Mouse (Mus musculus) stomach, embryonic 15.5 days (tissue): Measurements from ENCODE around the gene Filip1l. TPM values are rescaled to one million over a fixed set of nuclear protein-coding genes. Genes with fewer than 3 reads are reported as not detected.
A peak's percentile ranks its signal among the peaks of the same experiment; 100 is the strongest.

Source experiments
- ATAC-seq: fragments of 200-750 bp; cut with Nextera tagmentation; 2 replicates; pipeline ENCODE4 v1.8.0; 2017; ENCODE audit warnings: low read depth, moderate number of reproducible peaks, moderate TSS enrichment; ENCODE audit not compliant: insufficient read depth, low FRiP score
- H3K27ac ChIP-seq: fragments of 300-500 bp; sonication (generic); 2 replicates; pipeline ENCODE4 v1.5.1; 2015; ENCODE audit warnings: mild to moderate bottlenecking, inconsistent platforms
- H3K27me3 ChIP-seq: fragments of 300-500 bp; sonication (generic); replicated peaks from 2 replicates; pipeline ENCODE4 v1.6.1; 2015; ENCODE audit warnings: inconsistent platforms
- H3K36me3 ChIP-seq: fragments of 300-500 bp; sonication (generic); 2 replicates; pipeline ENCODE4 v1.6.1; 2015; ENCODE audit warnings: inconsistent platforms
- H3K4me1 ChIP-seq: fragments of 300-500 bp; sonication (generic); 2 replicates; pipeline ENCODE4 v1.6.1; 2015; ENCODE audit warnings: inconsistent platforms
- H3K4me2 ChIP-seq: fragments of 300-500 bp; sonication (generic); 2 replicates; pipeline ENCODE4 v1.6.1; 2015; ENCODE audit warnings: mild to moderate bottlenecking, inconsistent platforms
- H3K4me3 ChIP-seq: fragments of 300-500 bp; sonication (generic); replicated peaks from 2 replicates; pipeline ENCODE4 v1.5.1; 2015; ENCODE audit warnings: inconsistent platforms
- H3K9ac ChIP-seq: fragments of 300-500 bp; sonication (generic); 2 replicates; pipeline ENCODE4 v1.6.1; 2015; ENCODE audit warnings: inconsistent platforms
- H3K9me3 ChIP-seq: fragments of 300-500 bp; sonication (generic); 2 replicates; pipeline ENCODE4 v1.6.1; 2016; ENCODE audit warnings: inconsistent platforms
- WGBS: fragments of 180-500 bp; shearing (Covaris S2); methylation state at CpG from one replicate; pipeline ENCODE4 v1.1.7; 2015; 5-methylcytosine and 5-hydroxymethylcytosine counted together
- polyA plus RNA-seq: library from polyadenylated mRNA; unstranded; fragments of >200 nt; fragmentation: Nextera tagmentation; extraction: Ambion mirVana; gene quantifications from 2 replicates; pipeline ENCODE4 v1.2.1, GENCODE M21; 2015

The Filip1l gene
- polyA plus RNA-seq, 1 experiment from 2014 or later = 42.1 TPM

DNA sequence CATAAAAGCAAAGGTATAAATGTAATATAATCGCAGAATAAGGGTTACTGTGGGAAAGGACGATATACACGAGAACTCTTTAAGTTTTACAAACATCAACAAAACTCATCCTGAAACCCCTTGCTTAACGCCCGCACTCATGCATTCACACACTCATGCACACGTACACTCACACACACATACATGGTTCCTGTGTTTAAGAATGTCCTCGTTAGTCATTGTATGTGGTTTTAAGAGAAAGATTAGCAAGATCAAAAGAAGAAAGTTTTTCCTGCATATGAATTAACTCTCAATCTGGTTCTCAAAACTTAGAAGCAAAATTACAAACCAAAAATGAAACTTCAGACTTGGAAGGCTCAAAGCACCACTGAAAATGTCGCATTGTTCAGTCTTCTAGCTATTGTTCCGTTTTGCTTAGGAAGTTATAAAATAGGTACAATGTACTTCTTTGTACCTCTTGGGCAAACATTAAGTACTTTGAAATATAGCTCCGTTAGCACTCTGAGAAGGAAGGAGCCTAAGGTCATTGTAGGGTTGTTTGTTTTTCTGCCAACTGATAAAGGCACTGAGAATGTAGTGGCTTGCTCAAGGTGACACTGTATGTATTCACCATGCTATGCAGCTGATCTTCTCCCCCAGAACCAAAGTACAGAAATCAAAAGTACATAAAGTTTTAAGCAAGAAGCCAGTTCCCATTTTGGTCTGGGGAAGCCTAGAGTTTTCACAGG is 142.7 kb downstream of the Filip1l start:
- H3K4me2 ChIP-seq = no peak overlapping the region
- no peaks in the 10 kb centered on the region for H3K9me3 ChIP-seq
- H3K4me3 ChIP-seq = no peak overlapping the region
- peak overlapping the region; percentile 57; the same call in 1 of the 2 replicates for H3K27ac ChIP-seq
- ATAC-seq = peak; percentile 89
- H3K36me3 ChIP-seq = no peaks in the 10 kb centered on the region
- H3K27me3 ChIP-seq = no peaks in the 10 kb centered on the region
- H3K9ac ChIP-seq = no peak overlapping the region
- 70% methylated on average over 10 of the region's 10 CpGs for WGBS
- peaks cover 5% of the 10 kb centered on the region; the same call in 1 of the 2 replicates for H3K4me1 ChIP-seq

DNA sequence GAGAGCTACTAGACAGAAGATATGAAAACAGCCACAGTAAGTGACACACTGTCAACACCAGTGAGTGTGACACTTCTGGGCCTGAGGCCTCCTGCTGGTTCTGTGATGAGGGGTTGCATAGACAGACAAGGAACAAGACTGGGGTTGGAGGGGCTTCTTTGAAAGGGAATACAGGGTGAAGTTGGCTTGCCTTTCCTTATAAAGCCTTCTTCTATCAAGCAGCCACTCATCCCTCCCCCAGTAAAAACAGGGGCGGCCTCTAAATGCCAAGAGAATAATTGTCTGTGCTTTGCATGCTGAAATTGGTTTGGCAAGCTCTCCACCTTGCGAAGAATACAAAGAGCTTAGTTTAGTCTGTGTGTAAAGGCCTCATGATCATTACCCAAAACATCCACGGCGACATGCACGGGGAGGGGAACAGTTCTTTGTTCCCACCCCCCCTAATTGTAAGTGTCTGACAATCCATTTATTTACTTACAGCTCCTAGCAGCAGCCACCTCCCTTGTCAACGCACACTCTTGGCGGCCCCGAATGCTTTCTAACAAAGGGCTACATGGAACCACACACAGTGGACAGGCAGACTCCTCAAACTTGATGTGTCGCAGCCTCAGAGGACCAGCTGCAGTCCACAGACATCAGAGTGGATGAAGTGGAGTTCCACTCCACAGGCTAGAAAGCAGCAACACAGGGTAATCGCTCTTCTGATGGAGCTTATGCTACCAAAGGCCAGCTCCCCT is 143.7 kb downstream of the Filip1l start:
- Histone ChIP-seq H3K27me3 (no peaks in the 10 kb centered on the region), H3K9ac (no peak overlapping the region), H3K36me3 (no peaks in the 10 kb centered on the region), H3K9me3 (no peaks in the 10 kb centered on the region), H3K4me2 (no peak overlapping the region), H3K27ac (0 out of 2 replicates have a peak overlapping the region, but pooled peaks have one; percentile 57), H3K4me1 (peaks cover 5% of the 10 kb centered on the region; the same call in 1 of the 2 replicates), H3K4me3 (no peak overlapping the region)
- 0 out of 2 replicates have a peak, but pooled peaks have one; percentile 34 for ATAC-seq
- WGBS = 58% methylated on average over 10 of the region's 10 CpGs

DNA sequence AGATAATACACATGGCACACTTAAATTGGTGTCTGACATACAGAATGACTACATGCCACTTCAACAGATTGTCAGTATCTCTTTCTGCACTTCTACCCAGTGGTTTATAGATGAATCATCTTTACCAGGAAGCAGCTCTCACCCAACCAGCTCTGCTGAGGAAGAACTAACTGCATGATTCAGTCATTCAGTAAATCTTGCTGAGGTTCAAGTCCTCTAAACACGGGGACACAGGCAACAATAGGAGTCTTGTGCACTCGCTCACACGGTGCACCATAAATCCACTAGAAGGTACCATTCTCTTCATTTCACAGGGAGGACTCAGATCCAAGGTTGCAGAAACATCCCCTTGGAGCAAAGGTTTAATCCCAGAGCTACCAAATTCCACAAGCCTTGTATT is 148.0 kb downstream of the Filip1l start:
- no peak for ATAC-seq
- no peaks in the 10 kb centered on the region for H3K36me3 ChIP-seq
- no peaks in the 10 kb centered on the region for H3K9me3 ChIP-seq
- no peak overlapping the region for H3K4me2 ChIP-seq
- no peak overlapping the region for H3K27ac ChIP-seq
- H3K27me3 ChIP-seq = no peaks in the 10 kb centered on the region
- WGBS = 65% methylated on average over 3 of the region's 3 CpGs
- H3K9ac ChIP-seq = no peak overlapping the region
- no peak overlapping the region for H3K4me3 ChIP-seq
- peaks cover 5% of the 10 kb centered on the region; the same call in 1 of the 2 replicates for H3K4me1 ChIP-seq

DNA sequence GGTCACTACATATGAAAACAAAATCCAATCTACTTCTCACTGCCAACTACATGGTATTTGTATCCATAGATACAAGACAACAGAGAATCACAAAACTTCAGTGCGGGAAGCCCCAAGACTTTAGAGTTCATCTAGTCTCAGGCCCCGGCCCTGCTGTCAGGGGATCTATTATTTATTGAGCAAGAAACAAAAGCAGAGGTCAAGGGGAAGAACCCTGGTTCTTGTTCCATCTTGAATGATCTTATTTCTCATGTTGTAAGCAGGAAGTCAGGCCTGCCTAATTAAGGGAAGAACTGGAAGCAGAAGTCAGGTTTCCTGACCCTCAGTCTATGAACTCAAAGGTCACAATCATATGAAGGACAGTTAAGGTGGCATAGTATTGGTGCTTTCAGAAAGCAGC is 149.3 kb downstream of the Filip1l start:
- no peak for ATAC-seq
- Histone ChIP-seq H3K36me3 (no peaks in the 10 kb centered on the region), H3K27ac (no peak overlapping the region), H3K4me1 (no peaks in the 10 kb centered on the region; the same call in 1 of the 2 replicates), H3K27me3 (no peaks in the 10 kb centered on the region), H3K9ac (no peak overlapping the region), H3K9me3 (no peaks in the 10 kb centered on the region), H3K4me3 (no peak overlapping the region), H3K4me2 (no peak overlapping the region)
- WGBS = 57% methylated on average over 2 of the region's 2 CpGs

DNA sequence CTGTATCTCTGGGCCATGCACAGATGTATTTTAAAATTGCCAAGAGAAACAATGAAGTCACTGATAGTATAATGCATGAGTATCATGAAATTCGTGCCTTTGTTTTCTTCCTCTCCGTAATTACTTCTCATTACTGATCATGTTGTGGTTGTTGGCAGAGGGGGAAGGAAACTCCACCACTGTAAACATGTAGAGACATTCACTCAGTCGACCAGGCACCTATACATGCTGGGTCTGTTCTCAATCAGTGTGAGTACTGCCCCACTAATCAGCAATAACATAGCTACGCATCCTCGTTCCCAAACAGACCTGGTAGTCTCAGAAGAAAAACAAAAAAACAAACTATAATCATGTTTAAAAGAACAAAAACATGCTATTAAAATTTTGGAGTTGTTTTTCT is 149.9 kb downstream of the Filip1l start:
- Histone ChIP-seq H3K4me3 (no peak overlapping the region), H3K27ac (no peak overlapping the region), H3K9ac (no peak overlapping the region), H3K9me3 (no peaks in the 10 kb centered on the region), H3K36me3 (no peaks in the 10 kb centered on the region), H3K4me1 (no peaks in the 10 kb centered on the region; the same call in 1 of the 2 replicates), H3K4me2 (no peak overlapping the region), H3K27me3 (no peaks in the 10 kb centered on the region)
- WGBS = 67% methylated on average over 5 of the region's 5 CpGs
- ATAC-seq = no peak

DNA sequence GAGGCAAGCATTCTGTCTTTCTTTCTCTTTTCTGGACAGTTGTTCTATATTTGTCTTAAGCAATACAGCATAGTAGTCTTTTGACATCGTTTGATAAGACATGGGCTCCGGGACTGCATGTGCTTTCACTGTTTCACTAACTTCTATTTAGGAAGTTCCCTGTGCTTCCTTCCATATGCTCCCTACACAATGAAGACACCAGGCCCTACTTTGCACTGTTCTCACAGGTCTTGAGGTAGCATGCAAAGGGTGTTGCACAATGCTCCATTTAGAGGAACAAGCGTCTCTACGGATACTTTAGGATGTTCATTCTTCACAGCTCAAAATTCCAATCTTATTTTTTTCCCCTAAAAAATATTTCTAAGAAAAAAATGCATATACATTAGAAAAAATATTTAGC is 151.8 kb downstream of the Filip1l start:
- Histone ChIP-seq H3K27ac (no peak overlapping the region), H3K4me1 (no peaks in the 10 kb centered on the region; the same call in 1 of the 2 replicates), H3K4me3 (no peak overlapping the region), H3K36me3 (no peaks in the 10 kb centered on the region), H3K4me2 (no peak overlapping the region), H3K27me3 (no peaks in the 10 kb centered on the region), H3K9ac (no peak overlapping the region), H3K9me3 (no peaks in the 10 kb centered on the region)
- ATAC-seq = no peak
- WGBS = 74% methylated on average over 4 of the region's 4 CpGs

DNA sequence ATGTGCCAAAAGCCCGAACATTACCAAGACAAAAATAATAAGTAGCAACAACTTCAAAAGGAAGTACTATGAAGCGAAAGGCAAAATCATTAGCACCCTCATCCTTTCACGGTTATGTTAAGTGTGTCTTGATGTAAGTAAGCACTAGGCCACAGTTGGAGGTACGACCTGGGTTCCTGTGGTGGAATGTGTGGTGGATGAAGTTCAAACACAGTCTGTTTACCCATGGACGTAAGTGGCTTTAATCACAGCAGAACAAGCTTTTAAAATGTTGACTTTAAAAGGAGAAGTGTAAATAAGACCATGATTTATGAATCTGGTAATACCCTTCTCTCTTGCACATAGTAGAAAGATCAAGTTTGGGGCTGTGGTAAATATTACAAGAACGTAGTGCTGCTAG is 153.2 kb downstream of the Filip1l start:
- Histone ChIP-seq H3K4me3 (no peak overlapping the region), H3K36me3 (no peaks in the 10 kb centered on the region), H3K9ac (no peak overlapping the region), H3K27ac (peak overlapping the region; percentile 45; the same call in 1 of the 2 replicates), H3K9me3 (no peaks in the 10 kb centered on the region), H3K4me1 (no peaks in the 10 kb centered on the region; the same call in 1 of the 2 replicates), H3K27me3 (no peaks in the 10 kb centered on the region), H3K4me2 (no peak overlapping the region)
- WGBS = 31% methylated on average over 6 of the region's 6 CpGs
- ATAC-seq = peak; percentile 84

DNA sequence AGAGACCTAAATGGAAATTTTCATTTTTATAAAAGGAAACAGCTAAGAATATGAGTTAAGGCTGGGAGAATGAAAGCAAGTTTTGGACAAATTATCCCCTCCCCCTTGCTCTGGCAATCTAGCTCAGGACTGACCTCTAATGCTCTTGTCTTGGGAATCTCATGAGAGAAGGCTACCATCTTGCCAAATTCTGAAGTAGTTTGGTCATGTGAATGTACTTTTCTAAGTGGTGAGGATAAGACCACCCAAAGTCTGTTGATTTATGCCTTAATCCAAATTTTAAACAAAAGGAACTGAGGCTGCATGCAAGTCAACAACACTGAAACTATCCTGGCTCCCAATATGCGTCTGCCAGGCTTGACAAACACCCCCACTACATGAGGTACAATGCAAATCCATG is 155.5 kb downstream of the Filip1l start:
- H3K27ac ChIP-seq = peak overlapping the region; percentile 48; the same call in 1 of the 2 replicates
- ATAC-seq = no peak
- no peaks in the 10 kb centered on the region for H3K4me1 ChIP-seq
- WGBS = 73% methylated on average over 1 of the region's 1 CpGs
- no peaks in the 10 kb centered on the region for H3K9me3 ChIP-seq
- no peaks in the 10 kb centered on the region for H3K27me3 ChIP-seq
- H3K9ac ChIP-seq = no peak overlapping the region
- no peak overlapping the region for H3K4me3 ChIP-seq
- H3K4me2 ChIP-seq = no peak overlapping the region
- no peaks in the 10 kb centered on the region for H3K36me3 ChIP-seq

DNA sequence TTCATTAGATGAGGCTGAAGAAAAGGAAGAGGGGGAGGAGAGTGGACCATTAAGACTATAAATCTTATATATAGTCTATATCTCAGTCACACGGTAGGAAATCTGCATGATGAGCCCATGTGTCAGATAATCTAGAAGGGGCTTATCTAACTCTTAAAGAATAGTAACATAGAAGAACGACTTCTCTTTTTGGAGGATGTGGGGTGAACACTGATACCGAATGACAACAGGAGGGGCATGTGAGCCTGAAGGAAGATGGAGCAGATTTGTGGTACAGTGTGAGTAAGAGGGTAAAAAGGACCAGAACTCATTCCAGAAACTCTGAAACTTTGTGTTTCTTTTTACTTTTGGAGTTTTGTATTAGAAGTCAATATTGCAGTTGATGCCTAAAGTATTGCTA is 156.2 kb downstream of the Filip1l start:
- Histone ChIP-seq H3K27me3 (no peaks in the 10 kb centered on the region), H3K27ac (no peak overlapping the region), H3K36me3 (no peaks in the 10 kb centered on the region), H3K9ac (no peak overlapping the region), H3K9me3 (no peaks in the 10 kb centered on the region), H3K4me3 (no peak overlapping the region), H3K4me1 (no peaks in the 10 kb centered on the region), H3K4me2 (no peak overlapping the region)
- 81% methylated on average over 3 of the region's 3 CpGs for WGBS
- no peak for ATAC-seq

DNA sequence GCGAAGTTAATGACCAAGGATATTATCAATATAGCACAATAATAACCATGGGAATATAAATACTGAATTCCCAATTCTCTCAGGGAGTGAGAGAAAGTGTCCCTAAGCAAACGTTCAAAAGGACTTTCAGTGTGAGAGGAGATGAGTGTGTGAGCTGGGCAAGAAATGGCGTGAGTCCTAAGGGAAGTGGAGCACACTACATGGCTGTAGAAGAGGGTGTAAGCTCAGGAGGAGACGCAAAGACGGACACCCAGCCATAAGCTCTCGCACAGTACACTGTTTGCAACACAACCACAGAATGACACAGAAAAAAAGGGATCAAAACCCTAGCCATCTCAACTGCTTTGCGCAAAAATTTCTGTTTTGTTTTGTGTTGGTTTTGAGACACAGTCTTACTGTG is 160.7 kb downstream of the Filip1l start:
- H3K27me3 ChIP-seq = no peaks in the 10 kb centered on the region
- 85% methylated on average over 7 of the region's 7 CpGs for WGBS
- H3K27ac ChIP-seq = no peak overlapping the region
- no peak overlapping the region for H3K4me3 ChIP-seq
- H3K9me3 ChIP-seq = no peaks in the 10 kb centered on the region
- no peak for ATAC-seq
- H3K9ac ChIP-seq = no peak overlapping the region
- H3K4me1 ChIP-seq = no peaks in the 10 kb centered on the region
- H3K36me3 ChIP-seq = no peaks in the 10 kb centered on the region
- H3K4me2 ChIP-seq = no peak overlapping the region

DNA sequence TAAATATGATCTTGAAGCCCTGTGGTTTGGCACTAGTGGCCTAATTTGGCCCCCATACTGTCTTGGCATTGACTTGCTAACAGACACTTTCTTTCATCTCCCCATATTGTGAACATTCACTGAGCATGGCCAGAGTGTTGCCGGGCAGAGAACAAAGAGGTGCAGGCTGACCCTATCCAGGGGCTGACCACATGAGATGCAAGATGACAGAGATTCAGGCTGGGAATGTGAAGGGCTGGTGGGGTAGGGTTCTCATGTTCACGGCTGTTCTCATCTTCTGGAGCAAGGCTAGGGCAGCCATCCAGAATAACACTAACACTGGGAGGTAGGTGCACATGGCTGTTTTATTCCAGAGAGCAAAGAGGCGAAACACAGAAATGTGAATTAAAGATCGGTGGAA is 161.5 kb downstream of the Filip1l start:
- 75% methylated on average over 4 of the region's 4 CpGs for WGBS
- H3K4me2 ChIP-seq = no peak overlapping the region
- H3K36me3 ChIP-seq = no peaks in the 10 kb centered on the region
- ATAC-seq = no peak
- no peaks in the 10 kb centered on the region for H3K9me3 ChIP-seq
- no peaks in the 10 kb centered on the region for H3K4me1 ChIP-seq
- H3K27me3 ChIP-seq = no peaks in the 10 kb centered on the region
- no peak overlapping the region for H3K9ac ChIP-seq
- H3K4me3 ChIP-seq = no peak overlapping the region
- H3K27ac ChIP-seq = no peak overlapping the region

DNA sequence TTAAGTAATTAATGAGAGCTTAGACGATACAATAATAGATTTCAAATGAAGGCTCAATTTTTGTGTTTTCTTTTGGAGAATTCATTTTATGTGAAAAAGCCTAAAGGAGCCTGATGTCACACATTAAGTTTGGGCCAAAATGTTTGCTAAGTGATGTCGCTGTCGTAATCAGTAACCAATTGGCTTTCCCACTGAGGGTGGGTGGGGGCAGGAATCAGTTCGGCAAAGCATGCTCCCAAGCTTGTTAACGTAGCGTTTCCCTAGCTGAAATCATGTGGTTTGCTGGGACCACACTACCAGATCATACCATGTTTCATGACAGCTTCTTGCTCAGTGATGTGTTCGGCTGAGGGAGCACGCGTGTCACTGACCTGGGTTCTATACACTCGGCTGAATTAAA is 162.7 kb downstream of the Filip1l start:
- Histone ChIP-seq H3K4me1 (no peaks in the 10 kb centered on the region), H3K9me3 (no peaks in the 10 kb centered on the region), H3K9ac (no peak overlapping the region), H3K36me3 (no peaks in the 10 kb centered on the region), H3K4me2 (no peak overlapping the region), H3K27ac (no peak overlapping the region), H3K27me3 (no peaks in the 10 kb centered on the region), H3K4me3 (no peak overlapping the region)
- ATAC-seq = no peak
- WGBS = 65% methylated on average over 10 of the region's 10 CpGs
